Mouse (Mus musculus): ENCODE measurements around the gene Rnf217. TPM values are rescaled to one million over a fixed set of nuclear protein-coding genes. Genes with fewer than 3 reads are reported as not detected.

Rnf217 gene
- polyA plus RNA-seq, 1 experiment from 2014 or later = 0.89 TPM

- Histone ChIP-seq H3K4me2 (replicated peaks; ENCODE audit: low read depth, low read length) (no peak overlapping the region), H3K4me3 (ENCODE audit: low read length) (no peak overlapping the region), H3K9me3 (ENCODE audit: low read length) (no peaks in the 10 kb centered on the region), H3K27me3 (ENCODE audit: insufficient read depth, low read length) (no peaks in the 10 kb centered on the region), H3K9ac (replicated peaks; ENCODE audit: low read length) (no peak overlapping the region), H3K27ac (ENCODE audit: low read length) (no peak overlapping the region), H3K4me1 (ENCODE audit: insufficient read depth, low read length) (no peaks in the 10 kb centered on the region), H3K36me3 (ENCODE audit: insufficient read depth, low read length) (no peaks in the 10 kb centered on the region)
- 64% methylated on average over 1 of the region's 1 CpGs for WGBS
- no peak for ATAC-seq (ENCODE audit: low FRiP score, low TSS enrichment)
These were observed 93.1 kb downstream of the Rnf217 start for GRCm38 (mm10) chr10:31515897-31516296.

GRCm38 (mm10) chr10:31504134-31504551, 104.8 kb downstream of the Rnf217 start:
- WGBS = 79% methylated on average over 3 of the region's 3 CpGs
- no peak overlapping the region for H3K4me3 ChIP-seq (ENCODE audit: low read length)
- no peak overlapping the region for H3K9ac ChIP-seq (replicated peaks; ENCODE audit: low read length)
- no peak for ATAC-seq (ENCODE audit: low FRiP score, low TSS enrichment)
- H3K4me2 ChIP-seq (replicated peaks; ENCODE audit: low read depth, low read length) = no peak overlapping the region
- no peak overlapping the region for H3K27ac ChIP-seq (ENCODE audit: low read length)
- no peaks in the 10 kb centered on the region for H3K27me3 ChIP-seq (ENCODE audit: insufficient read depth, low read length)
- peaks cover 7% of the 10 kb centered on the region; the same call in 1 of the 2 replicates for H3K36me3 ChIP-seq (ENCODE audit: insufficient read depth, low read length)
- no peaks in the 10 kb centered on the region for H3K9me3 ChIP-seq (ENCODE audit: low read length)
- no peaks in the 10 kb centered on the region for H3K4me1 ChIP-seq (ENCODE audit: insufficient read depth, low read length)

DNA sequence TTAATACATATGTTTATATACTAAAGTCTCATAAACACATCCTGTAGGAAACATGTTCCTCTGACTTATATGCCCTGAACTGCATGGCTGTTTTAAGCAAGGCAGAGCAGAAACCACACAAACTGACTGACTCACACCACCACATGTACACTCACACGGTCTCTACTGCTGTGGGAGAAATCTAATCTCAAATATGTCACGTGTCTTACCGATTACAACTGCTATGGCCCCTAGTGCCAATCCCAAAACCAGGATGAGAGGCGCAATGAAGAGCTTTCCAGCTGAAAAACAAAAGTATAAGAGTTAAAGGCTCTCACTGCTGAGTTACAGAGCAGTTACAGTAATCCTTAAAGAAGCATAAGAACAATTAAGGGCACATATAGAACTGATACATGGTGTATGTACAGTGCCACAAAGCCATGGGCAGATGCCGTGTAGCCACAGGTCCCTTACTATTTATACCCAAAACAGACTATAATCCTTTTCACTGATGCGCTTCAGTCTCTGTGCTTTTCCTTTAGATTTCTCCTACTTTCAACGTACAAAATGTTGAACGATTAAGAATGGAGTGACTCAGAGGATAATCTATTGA, 105.3 kb downstream of the Rnf217 start:
- H3K36me3 ChIP-seq (ENCODE audit: insufficient read depth, low read length) = peaks cover 4% of the 10 kb centered on the region; the same call in 1 of the 2 replicates
- H3K9me3 ChIP-seq (ENCODE audit: low read length) = no peaks in the 10 kb centered on the region
- no peak overlapping the region for H3K27ac ChIP-seq (ENCODE audit: low read length)
- H3K4me3 ChIP-seq (ENCODE audit: low read length) = no peak overlapping the region
- ATAC-seq (ENCODE audit: low FRiP score, low TSS enrichment) = no peak
- H3K9ac ChIP-seq (replicated peaks; ENCODE audit: low read length) = no peak overlapping the region
- no peaks in the 10 kb centered on the region for H3K27me3 ChIP-seq (ENCODE audit: insufficient read depth, low read length)
- WGBS = 91% methylated on average over 8 of the region's 8 CpGs
- no peaks in the 10 kb centered on the region for H3K4me1 ChIP-seq (ENCODE audit: insufficient read depth, low read length)
- no peak overlapping the region for H3K4me2 ChIP-seq (replicated peaks; ENCODE audit: low read depth, low read length)

GRCm38 (mm10) chr10:31501644-31502043, 107.3 kb downstream of the Rnf217 start:
- H3K4me3 ChIP-seq (ENCODE audit: low read length) = no peak overlapping the region
- no peak overlapping the region for H3K4me2 ChIP-seq (replicated peaks; ENCODE audit: low read depth, low read length)
- WGBS = 75% methylated on average over 5 of the region's 5 CpGs
- H3K9ac ChIP-seq (replicated peaks; ENCODE audit: low read length) = no peak overlapping the region
- no peaks in the 10 kb centered on the region for H3K9me3 ChIP-seq (ENCODE audit: low read length)
- H3K36me3 ChIP-seq (ENCODE audit: insufficient read depth, low read length) = peaks cover 4% of the 10 kb centered on the region; the same call in 1 of the 2 replicates
- H3K4me1 ChIP-seq (ENCODE audit: insufficient read depth, low read length) = no peaks in the 10 kb centered on the region
- H3K27me3 ChIP-seq (ENCODE audit: insufficient read depth, low read length) = no peaks in the 10 kb centered on the region
- no peak for ATAC-seq (ENCODE audit: low FRiP score, low TSS enrichment)
- no peak overlapping the region for H3K27ac ChIP-seq (ENCODE audit: low read length)

DNA sequence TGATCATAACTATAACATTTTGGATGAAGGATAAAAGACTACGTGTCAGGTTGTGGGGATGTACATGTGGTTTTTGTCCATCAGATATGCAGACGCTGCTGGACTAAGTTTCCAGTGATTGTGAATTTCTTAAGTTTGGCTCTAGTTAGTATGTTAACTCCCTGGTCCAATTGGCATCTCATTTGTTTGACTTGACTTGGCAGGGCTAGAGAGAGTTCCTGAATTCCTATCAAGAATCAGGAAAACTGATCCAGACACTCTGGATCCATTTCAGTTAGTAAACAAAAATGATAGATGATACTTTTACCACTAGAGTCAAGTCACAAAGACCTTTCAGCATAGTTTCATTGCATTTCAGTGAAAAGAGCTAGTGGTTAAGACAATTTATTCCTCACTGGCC, 112.1 kb downstream of the Rnf217 start:
- Histone ChIP-seq H3K36me3 (ENCODE audit: insufficient read depth, low read length) (no peaks in the 10 kb centered on the region), H3K9me3 (ENCODE audit: low read length) (no peaks in the 10 kb centered on the region), H3K9ac (replicated peaks; ENCODE audit: low read length) (no peak overlapping the region), H3K27me3 (ENCODE audit: insufficient read depth, low read length) (no peaks in the 10 kb centered on the region), H3K4me3 (ENCODE audit: low read length) (no peak overlapping the region), H3K27ac (ENCODE audit: low read length) (no peak overlapping the region), H3K4me1 (ENCODE audit: insufficient read depth, low read length) (no peaks in the 10 kb centered on the region), H3K4me2 (replicated peaks; ENCODE audit: low read depth, low read length) (no peak overlapping the region)
- ATAC-seq (ENCODE audit: low FRiP score, low TSS enrichment) = no peak
- WGBS = 84% methylated on average over 2 of the region's 2 CpGs

- no peak overlapping the region for H3K4me2 ChIP-seq (replicated peaks; ENCODE audit: low read depth, low read length)
- H3K27me3 ChIP-seq (ENCODE audit: insufficient read depth, low read length) = no peaks in the 10 kb centered on the region
- ATAC-seq (ENCODE audit: low FRiP score, low TSS enrichment) = no peak
- H3K9ac ChIP-seq (replicated peaks; ENCODE audit: low read length) = no peak overlapping the region
- no peak overlapping the region for H3K27ac ChIP-seq (ENCODE audit: low read length)
- H3K9me3 ChIP-seq (ENCODE audit: low read length) = no peaks in the 10 kb centered on the region
- no peaks in the 10 kb centered on the region for H3K36me3 ChIP-seq (ENCODE audit: insufficient read depth, low read length)
- no peaks in the 10 kb centered on the region for H3K4me1 ChIP-seq (ENCODE audit: insufficient read depth, low read length)
- no peak overlapping the region for H3K4me3 ChIP-seq (ENCODE audit: low read length)
- 91% methylated on average over 3 of the region's 3 CpGs for WGBS
These were observed 113.2 kb downstream of the Rnf217 start for GRCm38 (mm10) chr10:31495826-31496225.

- H3K9me3 ChIP-seq (ENCODE audit: low read length) = no peaks in the 10 kb centered on the region
- WGBS = 83% methylated on average over 1 of the region's 1 CpGs
These were observed 114.7 kb downstream of the Rnf217 start for GRCm38 (mm10) chr10:31494296-31494695.

GRCm38 (mm10) chr10:31467043-31467898, 141.7 kb downstream of the Rnf217 start:
- H3K9ac ChIP-seq (replicated peaks; ENCODE audit: low read length) = no peak overlapping the region
- H3K27me3 ChIP-seq (ENCODE audit: insufficient read depth, low read length) = no peaks in the 10 kb centered on the region
- no peaks in the 10 kb centered on the region for H3K9me3 ChIP-seq (ENCODE audit: low read length)
- WGBS = 32% methylated on average over 10 of the region's 10 CpGs
- H3K4me2 ChIP-seq (replicated peaks; ENCODE audit: low read depth, low read length) = no peak overlapping the region
- H3K27ac ChIP-seq (ENCODE audit: low read length) = no peak overlapping the region
- ATAC-seq (ENCODE audit: low FRiP score, low TSS enrichment) = peak; percentile 61
- no peaks in the 10 kb centered on the region for H3K36me3 ChIP-seq (ENCODE audit: insufficient read depth, low read length)
- H3K4me3 ChIP-seq (ENCODE audit: low read length) = no peak overlapping the region
- H3K4me1 ChIP-seq (ENCODE audit: insufficient read depth, low read length) = 0 out of 2 replicates have a peak, but pooled peaks cover 3% of the 10 kb centered on the region

More at GRCm38 (mm10) chr10:31494296-31494695, 114.7 kb downstream of the Rnf217 start:
- Histone ChIP-seq H3K4me2 (replicated peaks; ENCODE audit: low read depth, low read length) (no peak overlapping the region), H3K4me3 (ENCODE audit: low read length) (no peak overlapping the region), H3K4me1 (ENCODE audit: insufficient read depth, low read length) (no peaks in the 10 kb centered on the region), H3K36me3 (ENCODE audit: insufficient read depth, low read length) (peaks cover 4% of the 10 kb centered on the region), H3K27me3 (ENCODE audit: insufficient read depth, low read length) (no peaks in the 10 kb centered on the region), H3K9ac (replicated peaks; ENCODE audit: low read length) (no peak overlapping the region), H3K27ac (ENCODE audit: low read length) (no peak overlapping the region)
- no peak for ATAC-seq (ENCODE audit: low FRiP score, low TSS enrichment)

GRCm38 (mm10) chr10:31465840-31466541, 143.0 kb downstream of the Rnf217 start:
- no peak overlapping the region for H3K9ac ChIP-seq (replicated peaks; ENCODE audit: low read length)
- no peak overlapping the region for H3K27ac ChIP-seq (ENCODE audit: low read length)
- WGBS = 84% methylated on average over 6 of the region's 6 CpGs
- H3K27me3 ChIP-seq (ENCODE audit: insufficient read depth, low read length) = no peaks in the 10 kb centered on the region
- no peak overlapping the region for H3K4me3 ChIP-seq (ENCODE audit: low read length)
- no peaks in the 10 kb centered on the region for H3K36me3 ChIP-seq (ENCODE audit: insufficient read depth, low read length)
- H3K4me1 ChIP-seq (ENCODE audit: insufficient read depth, low read length) = 0 out of 2 replicates have a peak, but pooled peaks cover 3% of the 10 kb centered on the region
- no peaks in the 10 kb centered on the region for H3K9me3 ChIP-seq (ENCODE audit: low read length)
- ATAC-seq (ENCODE audit: low FRiP score, low TSS enrichment) = no peak
- H3K4me2 ChIP-seq (replicated peaks; ENCODE audit: low read depth, low read length) = no peak overlapping the region
